Mouse (Mus musculus) embryonic facial prominence, embryonic 13.5 days (tissue): ENCODE results near the gene Osmr. TPM values are rescaled to one million over a fixed set of nuclear protein-coding genes. Genes with fewer than 3 reads are reported as not detected.

Experiments used
- polyA plus RNA-seq: library from polyadenylated mRNA; unstranded; fragments of >200 nt; fragmentation: Nextera tagmentation; extraction: Ambion mirVana; gene quantifications from 2 replicates; pipeline ENCODE4 v1.2.1, GENCODE M21; 2015

Gene Osmr
- polyA plus RNA-seq, 1 experiment from 2014 or later = 0.53 TPM

Other genes starting within 250 kb of the Osmr start
- 45.1 and 45.9 TPM in 2 replicates for gene Rictor, start 166.6 kb downstream of the Osmr start, polyA plus RNA-seq
- gene Lifr, start 215.6 kb upstream of the Osmr start, polyA plus RNA-seq = 13.6 and 18.7 TPM in 2 replicates